Mouse (Mus musculus) liver, postnatal 0 days (tissue): ENCODE data around the gene Eif2d. TPM values are rescaled to one million over a fixed set of nuclear protein-coding genes. Genes with fewer than 3 reads are reported as not detected.
A peak's percentile ranks its signal among the peaks of the same experiment; 100 is the strongest.
"Not testable (repeated sequence)": the region's sequence is repeated elsewhere in the genome, so short reads cannot be mapped to it uniquely, and the experiment has no call there.

Experiments
- ATAC-seq: fragments of 200-750 bp; cut with Nextera tagmentation; 2 replicates; pipeline ENCODE4 v1.8.0; 2017; ENCODE audit warnings: mild to moderate bottlenecking, moderate library complexity
- DNase-seq: peaks from one replicate; pipeline ENCODE4 v3.0.0-alpha.2; 2016
- H3K27ac ChIP-seq: fragments of 300-500 bp; sonication (generic); 2 replicates; pipeline ENCODE4 v1.5.1; 2014; ENCODE audit warnings: antibody characterized with exemption, moderate library complexity, mild to moderate bottlenecking, low read depth
- H3K27me3 ChIP-seq: fragments of 300-500 bp; sonication (generic); 2 replicates; pipeline ENCODE4 v1.6.1; 2014; ENCODE audit warnings: low read length, control low read depth, mixed read lengths; ENCODE audit not compliant: insufficient read depth
- H3K36me3 ChIP-seq: fragments of 300-500 bp; sonication (generic); replicated peaks from 2 replicates; pipeline ENCODE4 v1.6.1; 2014; ENCODE audit warnings: mild to moderate bottlenecking, control low read depth, low read length, moderate library complexity, mixed read lengths; ENCODE audit not compliant: insufficient read depth
- H3K4me1 ChIP-seq: fragments of 300-500 bp; sonication (generic); 2 replicates; pipeline ENCODE4 v1.6.1; 2014; ENCODE audit warnings: antibody characterized with exemption, mild to moderate bottlenecking, control low read depth; ENCODE audit not compliant: insufficient read depth
- H3K4me2 ChIP-seq: fragments of 300-500 bp; sonication (generic); 2 replicates; pipeline ENCODE4 v1.6.1; 2014; ENCODE audit warnings: low read depth, mild to moderate bottlenecking, low read length, moderate library complexity, mixed read lengths
- H3K4me3 ChIP-seq: fragments of 300-500 bp; sonication (generic); 2 replicates; pipeline ENCODE4 v1.5.1; 2014; ENCODE audit warnings: low read depth, low read length
- H3K9ac ChIP-seq: fragments of 300-500 bp; sonication (generic); replicated peaks from 2 replicates; pipeline ENCODE4 v1.6.1; 2014; ENCODE audit warnings: mild to moderate bottlenecking, moderate library complexity
- H3K9me3 ChIP-seq: fragments of 300-500 bp; sonication (generic); 2 replicates; pipeline ENCODE4 v1.6.1; 2016; ENCODE audit warnings: mild to moderate bottlenecking, control low read depth, low read length, mixed read lengths
- CTCF ChIP-seq: sonication (generic); IDR thresholded peaks from 2 replicates; pipeline ENCODE4 v1.5.1; 2016; ENCODE audit warnings: antibody characterized with exemption, low read depth
- EP300 ChIP-seq: IDR thresholded peaks from 2 replicates; pipeline ENCODE4 v1.6.1; 2016; ENCODE audit warnings: antibody characterized with exemption, low read depth, mild to moderate bottlenecking
- WGBS: fragments of 180-500 bp; shearing (Covaris S2); extraction: QIAGEN DNeasy Blood & Tissue Kit; methylation state at CpG from one replicate; pipeline ENCODE4 v1.1.7; 2014; ENCODE audit not compliant: insufficient replicate concordance; 5-methylcytosine and 5-hydroxymethylcytosine counted together
- polyA plus RNA-seq: library from polyadenylated mRNA; unstranded; fragments of >200 nt; fragmentation: Nextera tagmentation; extraction: Ambion mirVana; gene quantifications from 2 replicates; pipeline ENCODE4 v1.2.1, GENCODE M21; 2015

Gene Eif2d
- polyA plus RNA-seq, 1 experiment from 2014 or later, result 19.0 TPM

DNA sequence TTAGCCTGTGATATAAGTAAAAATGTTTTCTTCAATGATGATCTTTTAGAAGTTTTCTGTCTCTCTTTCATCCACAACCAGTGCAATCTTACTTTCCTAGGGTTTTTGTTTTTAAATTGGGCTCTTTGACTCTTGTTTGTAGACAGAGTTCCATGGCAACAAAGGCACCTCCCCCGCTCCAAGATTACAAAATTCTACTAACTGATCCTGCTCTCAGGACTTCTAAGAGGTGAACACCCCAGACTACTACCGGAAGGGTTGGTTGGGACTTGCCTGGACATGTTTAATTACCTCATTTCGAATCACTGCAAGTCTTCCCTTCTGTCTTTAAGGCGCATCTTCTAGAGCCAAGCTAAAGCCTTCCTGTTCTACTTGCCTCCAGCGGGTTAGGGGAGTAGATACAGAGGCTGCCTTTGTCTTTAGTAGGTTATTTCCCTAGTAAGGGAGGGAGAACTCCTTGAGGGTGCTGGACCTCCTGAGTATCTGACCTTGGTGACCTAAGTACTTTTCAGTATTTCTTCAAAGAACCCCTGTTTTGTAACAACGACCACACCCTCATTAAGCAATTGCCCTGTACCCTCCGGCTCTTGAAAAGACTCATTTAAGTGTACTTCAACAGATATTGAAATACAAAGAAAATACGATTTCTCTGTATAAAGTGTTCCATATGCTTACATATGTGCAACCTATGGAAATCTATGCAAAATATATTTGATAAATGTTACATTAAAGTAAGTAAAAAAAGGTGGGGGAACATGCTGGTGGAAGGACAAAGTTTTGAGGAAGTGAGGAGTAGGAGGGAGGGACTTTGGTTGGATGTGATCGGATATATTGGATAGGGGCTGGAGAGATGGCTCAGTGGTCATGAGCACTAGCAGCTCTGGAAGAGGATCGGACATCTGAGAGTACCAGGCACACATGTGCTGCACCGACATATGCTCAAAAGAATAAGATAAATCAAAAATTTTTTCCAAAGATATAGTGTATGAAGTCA, 13.6 kb upstream of the Eif2d start:
- no peaks in the 10 kb centered on the region for H3K27me3 ChIP-seq
- DNase-seq, result no peak
- no peaks in the 10 kb centered on the region for H3K9me3 ChIP-seq
- no peak for ATAC-seq
- H3K4me3 ChIP-seq, result peak overlapping the region; percentile 81
- no peak overlapping the region; the same call in 1 of the 2 replicates for H3K9ac ChIP-seq
- H3K27ac ChIP-seq, result peak overlapping the region; percentile 96
- H3K4me2 ChIP-seq, result peak overlapping the region; percentile 97
- H3K36me3 ChIP-seq, result peaks cover under 1% of the 10 kb centered on the region; the same call in 1 of the 2 replicates
- WGBS, result 54% methylated on average over 11 of the region's 11 CpGs
- TF ChIP-seq CTCF, result no peak
- TF ChIP-seq EP300, result no peak; the same call in 1 of the 2 replicates
- H3K4me1 ChIP-seq, result peaks cover 9% of the 10 kb centered on the region

DNA sequence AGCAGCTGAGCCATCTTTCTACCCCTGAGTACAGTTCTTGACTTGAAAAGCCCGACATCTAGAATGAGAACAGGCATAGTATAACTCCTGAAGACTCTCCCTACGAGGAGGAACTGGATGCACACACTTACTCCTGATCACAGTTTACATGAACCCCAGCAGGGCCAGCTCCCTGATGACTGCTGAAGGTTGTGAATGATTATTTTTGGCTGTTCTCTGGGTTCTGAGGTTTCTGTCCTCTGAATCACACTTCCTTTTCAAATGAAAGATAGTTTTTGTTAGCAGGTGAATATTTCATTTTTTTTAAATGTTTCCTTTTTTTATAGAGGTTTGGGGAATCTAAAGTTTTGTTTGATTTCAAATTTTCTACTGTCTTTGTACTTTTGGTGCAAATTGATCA, 11.5 kb upstream of the Eif2d start:
- H3K4me2 ChIP-seq, result no peak overlapping the region
- H3K9ac ChIP-seq, result no peak overlapping the region
- peaks cover 5% of the 10 kb centered on the region for H3K4me1 ChIP-seq
- H3K4me3 ChIP-seq, result no peak overlapping the region
- no peak overlapping the region for H3K27ac ChIP-seq
- no peaks in the 10 kb centered on the region for H3K36me3 ChIP-seq
- TF ChIP-seq EP300 (no peak), CTCF (no peak)
- WGBS, result 39% methylated on average over 2 of the region's 2 CpGs
- DNase-seq, result no peak
- no peak for ATAC-seq
- H3K27me3 ChIP-seq, result no peaks in the 10 kb centered on the region
- no peaks in the 10 kb centered on the region for H3K9me3 ChIP-seq

DNA sequence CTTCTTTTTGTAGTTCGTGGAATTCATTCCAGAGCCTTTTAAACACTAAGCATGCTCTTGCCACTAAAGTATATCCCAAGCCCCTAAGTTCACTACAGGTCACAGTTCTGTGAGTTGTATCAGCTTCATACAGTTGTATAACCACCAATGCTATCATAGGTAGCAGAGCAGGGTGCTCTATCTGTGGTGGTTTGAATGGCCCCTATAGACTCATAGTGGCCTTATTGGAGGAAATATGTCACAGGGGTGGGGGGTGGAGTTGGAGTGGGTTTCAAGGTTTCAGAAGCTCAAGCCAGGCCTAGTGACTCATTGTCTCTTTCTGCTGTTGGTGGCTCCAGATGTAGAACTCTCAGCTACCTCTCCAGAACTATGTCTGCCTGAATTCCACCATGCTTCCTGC, 10.5 kb upstream of the Eif2d start:
- 71% methylated on average over 1 of the region's 1 CpGs for WGBS
- no peak for DNase-seq
- no peak overlapping the region for H3K27ac ChIP-seq
- no peak for ATAC-seq
- H3K4me3 ChIP-seq, result no peak overlapping the region
- TF ChIP-seq CTCF, result no peak
- no peak for TF ChIP-seq EP300
- H3K4me2 ChIP-seq, result no peak overlapping the region
- no peaks in the 10 kb centered on the region for H3K36me3 ChIP-seq
- H3K9ac ChIP-seq, result no peak overlapping the region
- H3K27me3 ChIP-seq, result no peaks in the 10 kb centered on the region
- no peaks in the 10 kb centered on the region for H3K9me3 ChIP-seq
- peaks cover 5% of the 10 kb centered on the region for H3K4me1 ChIP-seq

DNA sequence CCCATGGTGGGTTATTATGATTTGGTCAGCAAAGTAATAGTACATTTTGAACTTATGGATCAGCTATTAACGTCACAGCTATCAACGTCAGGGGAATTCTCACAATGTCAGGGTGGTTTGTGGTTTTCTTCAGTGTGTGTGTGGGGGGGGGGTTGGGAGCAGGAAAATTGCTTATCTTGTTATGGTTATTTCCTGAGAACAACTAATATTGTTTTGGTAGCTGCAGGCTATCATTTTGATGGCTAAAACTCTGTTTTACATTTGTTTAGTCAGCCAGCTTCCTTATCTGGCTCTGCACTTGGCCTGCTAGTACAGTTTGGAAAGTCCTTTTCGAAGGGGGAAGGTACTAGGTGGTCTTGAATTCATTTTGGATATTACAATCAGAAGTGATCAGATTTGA, 7.8 kb upstream of the Eif2d start:
- H3K9ac ChIP-seq, H3K27me3 ChIP-seq, H3K4me1 ChIP-seq, H3K4me3 ChIP-seq, H3K4me2 ChIP-seq, DNase-seq, ATAC-seq, H3K9me3 ChIP-seq, H3K36me3 ChIP-seq, H3K27ac ChIP-seq: not testable (repeated sequence)
- 46% methylated on average over 3 of the region's 3 CpGs for WGBS

DNA sequence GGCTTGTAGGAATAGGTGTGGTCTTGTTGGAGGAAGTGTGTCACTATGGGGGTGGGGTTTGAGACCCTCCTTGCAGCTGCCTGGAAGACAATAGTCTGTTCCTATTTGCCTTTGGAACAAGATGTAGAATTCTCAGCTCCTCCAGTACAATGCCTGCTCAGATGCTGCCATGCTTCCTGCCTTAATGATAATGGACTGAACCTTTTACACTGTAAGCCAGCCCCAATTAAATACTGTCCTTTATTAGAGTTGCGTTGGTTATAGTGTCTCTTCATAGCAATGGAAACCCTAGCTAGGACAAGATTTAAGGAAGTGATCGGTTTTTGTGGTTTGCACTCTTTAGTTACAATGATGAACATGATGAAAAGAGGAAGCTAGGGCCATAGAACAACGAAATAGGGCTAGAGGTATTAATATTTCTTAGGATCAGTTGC, 6.8 kb upstream of the Eif2d start:
- Histone ChIP-seq H3K9me3 (no peaks in the 10 kb centered on the region), H3K27me3 (no peaks in the 10 kb centered on the region), H3K36me3 (no peaks in the 10 kb centered on the region), H3K9ac (no peak overlapping the region), H3K4me1 (no peaks in the 10 kb centered on the region), H3K4me3 (no peak overlapping the region), H3K4me2 (no peak overlapping the region), H3K27ac (no peak overlapping the region)
- ATAC-seq, result no peak
- no peak for DNase-seq
- WGBS, result 35% methylated on average over 3 of the region's 3 CpGs
- TF ChIP-seq CTCF, result no peak
- TF ChIP-seq EP300, result peak; percentile 15; the same call in 1 of the 2 replicates

DNA sequence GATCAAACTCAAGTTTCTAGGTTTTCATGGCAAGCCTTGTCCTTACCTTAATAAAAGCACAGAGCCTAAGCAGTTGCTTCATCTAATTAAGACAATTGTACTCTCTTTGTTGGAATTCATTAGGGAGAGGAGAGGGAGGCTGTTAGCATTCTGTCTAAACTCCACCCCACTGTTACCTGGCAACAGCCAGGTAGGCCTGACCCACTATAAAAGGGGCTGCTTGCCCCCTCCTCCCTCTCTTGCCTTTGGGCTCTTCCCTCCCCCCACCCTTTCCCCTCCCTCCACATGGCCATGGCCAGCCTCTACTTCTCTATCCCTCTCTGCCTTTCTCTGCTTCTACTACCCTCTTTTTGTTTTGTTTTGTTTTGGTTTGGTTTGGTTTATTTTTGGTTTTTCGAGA, 3.5 kb upstream of the Eif2d start:
- 71% methylated on average over 1 of the region's 1 CpGs for WGBS
- Histone ChIP-seq H3K9ac (no peak overlapping the region), H3K4me3 (no peak overlapping the region), H3K4me2 (no peak overlapping the region), H3K36me3 (no peaks in the 10 kb centered on the region), H3K27me3 (no peaks in the 10 kb centered on the region), H3K27ac (no peak overlapping the region), H3K9me3 (no peaks in the 10 kb centered on the region), H3K4me1 (peaks cover 10% of the 10 kb centered on the region)
- TF ChIP-seq EP300, result no peak
- TF ChIP-seq CTCF, result no peak
- ATAC-seq (no peak), DNase-seq (no peak)
